Mouse (Mus musculus) CD4-positive, CD25-positive, alpha-beta regulatory T cell, adult 4 months (primary cell): Measurements from ENCODE around the gene Ern1. TPM values are rescaled to one million over a fixed set of nuclear protein-coding genes. Genes with fewer than 3 reads are reported as not detected.

Experiments used
- ATAC-seq: one replicate; pipeline ENCODE4 v1.8.0; 2017
- polyA plus RNA-seq, 2 experiments: library from polyadenylated mRNA; unstranded; fragments of 100-300 nt; shearing (Covaris generic); gene quantifications; one replicate each; pipeline ENCODE4 v1.2.1; 2017

Ern1 gene
- 1 to 10 TPM; 1.3 to 2.3 TPM for polyA plus RNA-seq

DNA sequence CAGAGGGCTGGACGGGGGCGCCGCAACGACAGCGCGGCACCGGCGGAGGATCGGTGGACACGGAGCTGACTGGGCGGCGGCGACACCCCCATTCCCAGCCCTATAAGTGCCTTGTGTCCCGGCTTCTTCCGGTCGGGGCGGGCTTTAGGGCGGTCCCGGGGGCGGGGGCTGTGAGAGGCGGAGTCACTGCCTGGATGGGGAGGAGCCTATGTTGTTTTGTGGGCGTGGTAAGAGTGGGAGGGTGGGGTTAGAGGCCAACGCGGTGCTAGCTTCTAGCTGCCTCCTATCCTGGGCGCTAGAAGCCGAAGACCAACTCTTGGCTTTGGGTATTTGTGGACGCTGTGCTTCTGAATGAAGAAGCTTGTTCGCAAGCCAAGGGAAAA lies at the start of gene Ern1:
TSS of gene Ern1 (minus strand) at position 120 of the 383 bp plus-strand sequence.
- peak; percentile 96 for ATAC-seq

DNA sequence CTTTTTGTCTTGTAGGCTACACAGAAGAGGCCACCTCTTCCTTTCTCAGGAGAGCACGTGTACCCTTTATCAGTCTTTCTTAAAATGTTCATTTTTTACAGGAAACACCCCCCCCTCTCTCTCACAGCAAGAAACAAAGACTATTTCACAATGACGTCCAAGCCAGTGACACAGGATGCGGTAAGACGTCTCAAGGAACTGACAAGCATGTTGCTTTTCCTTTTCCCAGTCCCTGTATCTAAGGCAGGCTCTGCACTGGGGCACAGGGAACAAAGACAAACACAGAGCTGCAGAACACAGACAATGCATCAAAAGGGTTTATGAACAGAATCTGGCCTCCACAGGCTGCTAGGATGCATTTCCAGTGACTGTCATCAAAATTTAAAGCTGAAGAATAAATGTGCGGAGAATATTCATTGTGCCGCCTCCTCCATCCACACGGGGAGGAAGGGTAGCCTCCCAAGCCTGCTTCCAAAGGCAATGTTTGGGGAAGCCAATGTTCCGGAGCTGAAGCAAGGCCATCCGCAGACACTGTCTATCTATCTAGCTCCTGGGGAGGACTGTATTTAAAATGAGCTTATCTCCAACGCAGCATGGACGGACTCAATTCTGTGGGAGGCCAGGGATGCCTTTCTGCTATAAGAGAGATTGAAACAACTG lies 48.7 kb upstream of the Ern1 start:
- ATAC-seq = peak; percentile 95

DNA sequence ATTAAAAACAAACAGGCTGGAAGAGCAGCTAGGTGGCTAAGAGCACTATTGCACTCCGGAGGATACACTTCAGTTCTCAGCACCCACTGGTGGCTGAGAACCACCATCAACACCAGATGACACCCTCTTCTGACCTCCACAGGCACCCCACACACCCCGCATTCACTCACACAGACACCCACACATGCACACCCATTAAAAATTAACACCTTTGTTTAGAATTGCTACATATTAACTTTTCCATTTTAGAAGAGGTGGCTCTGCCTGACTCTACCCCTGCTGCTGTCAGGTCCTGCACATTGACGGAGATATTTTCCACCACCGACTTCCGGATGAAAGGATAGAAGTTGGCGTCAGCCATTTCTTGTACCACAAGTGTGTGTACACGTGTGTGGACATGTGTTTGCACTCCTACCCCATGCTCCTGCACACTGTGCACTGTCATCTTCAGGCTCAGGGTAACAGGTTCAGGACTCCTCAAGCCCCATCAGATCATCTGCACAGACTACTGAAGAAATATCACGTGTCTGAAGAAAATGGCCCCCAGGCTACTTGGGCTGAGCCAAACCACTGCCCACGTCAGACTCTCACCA lies 48.1 kb upstream of the Ern1 start:
- ATAC-seq = no peak

DNA sequence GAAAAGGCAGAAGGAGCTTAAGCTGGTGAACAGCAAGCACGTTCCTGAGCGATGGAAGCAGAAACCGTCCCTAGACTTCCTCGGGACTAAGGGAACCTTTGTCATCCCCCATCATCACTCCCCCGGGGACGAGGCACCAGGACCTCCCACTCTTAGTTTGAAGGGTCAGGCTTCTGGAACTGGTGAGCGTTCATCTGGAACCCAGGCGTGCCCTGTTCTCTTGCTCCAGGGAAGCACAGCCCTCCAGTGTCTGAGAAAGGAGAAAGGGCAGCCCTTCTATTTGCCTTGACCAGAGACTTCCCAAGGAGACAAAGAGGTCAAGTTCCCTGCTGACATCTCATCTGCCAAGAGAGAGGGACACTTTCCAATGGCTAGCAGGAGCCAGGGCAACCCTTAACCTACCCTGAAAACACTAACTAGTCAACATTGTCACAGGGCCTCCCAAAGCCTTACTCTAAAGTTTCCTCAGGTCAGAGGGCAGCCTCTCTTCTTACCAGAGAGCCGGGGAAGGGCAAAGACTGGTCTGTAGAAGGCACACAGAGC lies 44.7 kb upstream of the Ern1 start:
- ATAC-seq = no peak

DNA sequence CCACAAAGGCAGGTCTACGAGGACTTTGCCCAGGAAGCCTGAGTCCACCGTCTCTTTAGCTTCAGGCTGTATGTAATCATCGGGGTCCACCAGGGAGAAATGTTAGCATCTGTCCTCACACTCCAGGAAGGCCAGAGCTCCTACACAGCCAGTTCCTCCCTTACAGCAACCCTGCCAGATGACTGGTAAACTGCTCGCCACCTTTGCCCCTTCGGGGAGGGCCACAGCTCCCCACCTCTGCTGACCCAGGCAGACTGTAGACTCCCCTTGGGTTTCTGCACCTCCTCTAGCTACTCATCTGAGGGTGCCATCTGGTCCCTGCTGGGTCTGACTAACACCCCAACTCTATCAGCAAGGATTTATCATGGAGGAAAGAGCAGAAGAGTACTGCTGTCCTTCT lies 42.1 kb upstream of the Ern1 start:
- ATAC-seq = no peak

DNA sequence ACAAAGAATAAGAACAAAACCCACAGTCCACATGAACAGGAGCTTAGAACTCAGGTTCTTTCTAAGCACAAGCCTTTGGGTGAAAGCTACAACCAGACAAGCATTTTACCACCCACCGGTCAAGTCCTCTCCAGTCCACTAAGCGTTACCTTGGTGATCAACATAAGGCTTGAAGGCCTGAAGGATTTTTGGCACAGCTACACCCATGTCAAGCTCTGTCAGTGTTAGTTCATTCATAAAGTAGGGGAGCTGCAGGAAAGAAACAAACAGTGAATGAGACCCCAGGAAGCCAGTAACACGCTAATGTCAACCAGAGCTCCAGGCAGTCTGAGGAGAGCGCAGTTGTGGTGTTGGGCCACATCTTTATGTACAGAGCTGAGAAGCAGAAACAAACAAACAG lies 41.5 kb upstream of the Ern1 start:
- no peak for ATAC-seq

DNA sequence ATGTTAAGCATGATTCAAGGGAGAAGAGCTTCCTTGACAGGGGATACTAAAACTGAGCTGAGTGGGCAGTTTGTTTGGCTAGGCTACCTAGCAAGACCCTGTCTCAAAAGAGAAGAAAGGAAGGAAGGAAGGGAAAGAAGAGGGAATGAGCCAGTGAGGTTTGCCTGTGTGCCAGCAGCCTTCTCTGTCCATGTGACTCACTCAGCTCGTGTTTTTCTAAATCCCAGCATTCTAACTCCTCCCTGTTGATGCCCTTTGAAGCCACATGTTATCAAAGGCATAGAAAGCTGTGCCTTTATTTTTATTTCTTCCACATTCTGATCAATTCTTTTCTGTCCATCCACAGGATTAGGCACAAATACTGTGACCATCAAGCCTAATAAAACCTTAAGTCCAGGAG lies 40.3 kb upstream of the Ern1 start:
- no peak for ATAC-seq

DNA sequence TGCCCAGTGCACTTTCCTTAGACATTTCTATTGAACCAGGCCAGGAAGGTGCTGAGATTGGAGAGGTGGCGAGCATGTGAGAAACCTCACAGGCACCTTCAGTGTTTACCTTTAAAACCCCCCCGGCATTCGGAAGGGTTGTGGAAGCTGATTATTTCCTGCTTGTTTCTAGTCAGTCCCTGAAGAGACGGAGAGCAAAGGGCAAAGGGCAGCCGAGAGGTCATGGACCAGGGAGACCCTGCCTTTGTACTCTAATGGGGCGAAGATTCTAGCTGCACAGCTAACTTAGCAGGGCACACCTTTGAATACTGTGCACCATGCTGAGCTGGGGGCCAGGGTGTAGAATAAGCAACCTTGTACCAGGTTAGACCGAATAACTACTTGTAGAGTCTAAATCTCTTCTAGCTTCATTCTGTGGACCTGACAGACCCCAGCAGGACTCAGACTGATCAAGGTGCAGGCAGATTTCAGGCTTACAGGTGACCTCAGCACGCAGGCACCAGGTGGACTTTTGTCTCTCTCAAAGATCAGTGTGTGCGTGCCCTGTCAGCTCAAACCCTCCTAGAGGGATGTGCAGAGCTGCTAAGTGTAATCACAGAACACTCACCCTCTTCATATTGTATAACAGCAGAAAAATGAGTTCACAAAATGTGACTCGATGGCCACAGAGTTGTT lies 39.6 kb upstream of the Ern1 start:
- no peak for ATAC-seq

DNA sequence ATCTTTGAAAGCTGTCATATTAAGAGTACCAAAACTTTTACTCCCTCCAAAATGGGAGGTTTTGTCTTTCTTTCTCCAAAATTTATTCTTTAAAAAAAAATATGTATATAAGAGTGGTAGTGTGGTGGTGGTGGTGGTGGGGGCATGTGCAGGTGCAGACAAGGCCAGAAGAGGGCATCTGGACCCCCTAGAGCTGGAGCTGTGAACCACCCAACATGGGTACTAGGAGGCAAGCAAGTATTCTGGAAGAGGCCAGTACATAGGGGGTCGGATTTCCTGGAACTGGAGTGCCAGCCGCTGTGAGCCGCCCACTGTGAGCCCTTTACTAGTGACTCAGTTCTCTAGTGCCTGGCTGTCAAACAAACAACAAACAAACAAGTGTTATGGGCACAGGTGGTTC lies 34.9 kb upstream of the Ern1 start:
- no peak for ATAC-seq

DNA sequence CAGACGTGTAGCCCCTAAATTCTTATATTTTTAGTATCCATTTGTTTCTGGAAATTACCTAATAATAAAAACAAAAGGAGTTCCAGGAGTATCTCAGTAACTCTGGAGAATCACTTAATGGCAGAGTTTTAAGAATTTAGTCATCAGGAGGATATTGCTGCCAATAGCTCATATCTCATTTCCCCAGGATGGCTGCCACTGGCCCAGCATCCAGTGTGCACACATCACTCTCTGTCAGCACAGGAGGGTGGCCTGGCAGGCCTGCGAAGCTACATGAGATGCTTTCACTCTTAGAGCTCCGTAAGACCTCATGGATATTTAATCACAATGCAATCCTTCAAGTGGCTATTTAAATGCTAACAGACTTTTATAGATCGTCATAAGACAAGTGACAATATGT lies 34.0 kb upstream of the Ern1 start:
- no peak for ATAC-seq

DNA sequence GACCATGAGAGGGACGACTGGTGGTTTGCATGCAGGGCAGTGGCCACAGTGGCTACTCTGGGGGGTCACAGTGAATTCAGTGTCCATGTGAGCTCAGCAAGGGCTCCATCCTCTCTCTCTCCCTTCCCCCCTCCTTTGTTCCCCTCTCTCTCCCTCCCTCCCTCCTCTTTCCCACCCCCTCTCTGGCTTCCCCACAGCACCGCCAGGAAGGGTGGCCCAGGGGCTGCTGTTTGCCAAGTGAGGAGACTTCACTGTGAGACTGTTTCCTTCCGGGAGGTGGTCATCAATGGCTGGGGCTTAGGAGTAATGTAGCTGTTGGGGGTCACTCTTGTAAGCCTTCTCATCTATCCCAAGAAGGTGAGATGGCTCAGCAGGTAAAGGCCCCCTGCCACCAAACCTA lies 32.8 kb upstream of the Ern1 start:
- ATAC-seq = no peak

DNA sequence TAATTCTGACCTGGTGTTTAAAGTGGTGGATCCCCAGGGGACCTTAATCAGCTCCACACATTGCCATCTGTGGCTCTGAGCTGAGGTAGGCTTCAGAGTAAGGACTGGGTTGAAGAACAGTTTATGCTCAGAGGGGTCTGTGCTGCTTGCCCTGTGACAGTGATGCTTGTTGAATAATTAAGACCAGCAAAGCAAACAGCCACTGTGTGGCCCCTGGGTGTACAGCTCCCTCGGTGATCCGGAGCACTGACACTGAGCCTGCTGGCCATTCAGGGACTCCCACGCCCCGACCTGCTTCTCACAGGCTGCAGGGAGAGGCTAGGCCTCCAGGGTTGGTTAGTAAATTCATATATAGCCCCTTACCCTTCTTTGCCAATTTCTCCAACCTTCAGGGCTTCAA lies 31.9 kb upstream of the Ern1 start:
- no peak for ATAC-seq

DNA sequence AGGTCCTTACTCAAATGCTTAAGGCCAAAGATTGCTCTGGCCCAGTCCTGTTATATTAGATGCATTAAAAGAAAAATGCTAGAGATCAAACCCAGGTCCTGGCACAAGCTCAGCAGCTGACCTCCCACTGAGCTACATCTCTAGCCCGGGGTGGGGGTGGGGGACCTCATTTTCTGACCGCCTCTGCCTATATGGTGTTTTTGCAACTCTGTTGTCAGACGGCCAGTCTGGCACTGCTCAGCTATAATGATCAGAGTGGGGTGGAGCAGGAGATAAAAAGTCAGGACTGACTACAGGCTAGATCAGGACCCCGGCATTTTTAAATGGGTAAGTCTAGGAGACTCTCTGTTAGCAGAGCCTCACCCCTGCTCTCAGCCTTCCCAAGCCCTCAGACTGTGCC lies 30.7 kb upstream of the Ern1 start:
- ATAC-seq = no peak

DNA sequence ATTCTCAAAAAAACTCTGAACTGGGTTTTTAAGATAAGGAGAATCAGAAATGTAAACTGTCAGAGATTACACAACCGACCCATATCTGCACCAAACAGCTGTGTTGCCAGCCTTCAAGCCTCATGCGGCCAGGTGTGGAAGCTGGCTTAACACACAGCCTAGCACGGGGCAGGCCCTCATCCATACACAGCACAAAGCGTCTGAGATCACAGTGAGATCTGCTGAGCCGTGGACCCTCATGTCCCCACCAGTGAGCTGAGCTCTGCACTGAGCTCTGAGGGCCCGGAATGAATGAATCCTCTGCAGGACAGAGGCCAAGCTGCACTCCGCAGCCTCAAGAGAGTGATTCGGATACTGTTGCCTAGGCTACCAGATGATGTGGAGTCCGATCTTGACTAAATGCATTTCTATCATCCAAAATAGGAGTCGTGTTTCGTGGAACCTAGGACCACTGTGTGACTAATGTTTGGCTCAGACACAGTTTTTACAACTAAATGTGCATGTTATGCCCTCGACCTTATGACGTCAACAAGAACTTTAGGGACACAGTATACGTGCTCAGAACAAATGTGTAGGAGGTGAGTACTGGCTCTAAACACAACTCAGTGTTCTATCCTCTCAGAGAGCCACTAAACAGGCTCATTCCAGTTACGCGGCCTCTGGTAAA lies 27.6 kb upstream of the Ern1 start:
- ATAC-seq = no peak

DNA sequence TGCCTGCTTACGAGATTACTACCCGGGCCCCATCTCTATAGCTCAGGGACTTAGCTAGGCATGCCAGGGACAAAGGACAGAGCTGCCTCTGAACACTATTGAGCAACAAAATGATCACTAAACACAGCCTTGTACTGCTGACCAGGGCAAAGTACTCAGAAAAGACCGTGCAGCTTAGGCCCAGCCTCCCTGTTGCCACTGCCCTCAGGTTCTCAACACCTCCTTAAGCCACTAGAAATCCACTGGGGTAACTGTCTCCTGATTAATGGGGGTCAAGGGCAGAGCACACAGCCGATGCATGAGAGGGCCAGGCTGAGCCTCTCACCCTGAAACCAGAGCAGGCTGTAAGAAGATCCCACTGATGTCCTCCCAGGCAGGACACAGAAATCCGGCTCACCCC lies 26.8 kb upstream of the Ern1 start:
- ATAC-seq = no peak

DNA sequence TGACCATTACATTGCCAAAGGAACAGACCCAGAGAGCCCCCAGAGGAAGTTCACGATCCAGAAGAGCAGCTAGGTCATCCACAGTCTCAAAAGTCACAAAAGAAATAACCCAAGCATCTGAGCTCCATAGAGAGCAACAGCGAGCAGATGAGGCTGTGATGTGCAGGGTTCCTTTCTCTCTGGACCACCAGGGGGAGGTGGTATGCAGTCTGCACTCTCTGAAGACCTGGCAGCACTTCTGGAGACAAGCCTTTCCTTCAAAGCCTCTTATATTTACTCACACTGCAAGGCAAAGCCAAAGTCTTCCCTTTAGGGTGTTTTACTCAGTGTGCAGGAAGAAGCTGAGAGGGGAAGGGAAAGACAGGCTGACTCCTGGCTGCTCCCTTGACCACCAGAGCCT lies 25.5 kb upstream of the Ern1 start:
- peak; percentile 49 for ATAC-seq

DNA sequence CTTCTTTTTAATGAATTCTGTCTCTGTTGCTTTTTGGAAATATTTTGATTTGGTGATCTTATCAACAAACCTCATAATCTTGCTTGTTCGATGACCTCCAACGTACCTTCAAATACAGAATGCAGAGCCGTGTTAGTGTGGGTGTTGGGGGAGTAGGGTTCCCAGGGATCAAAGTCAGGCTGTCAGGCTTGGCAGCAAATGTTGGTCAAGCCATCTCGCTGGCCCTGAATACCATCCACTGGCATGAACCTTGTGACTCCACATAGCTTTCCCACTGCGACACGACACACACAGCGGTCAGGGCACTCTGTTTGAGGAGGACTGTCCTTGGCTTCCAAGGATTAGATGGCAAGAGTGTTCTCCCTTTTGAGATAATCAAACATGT lies 24.3 kb upstream of the Ern1 start:
- ATAC-seq = no peak

DNA sequence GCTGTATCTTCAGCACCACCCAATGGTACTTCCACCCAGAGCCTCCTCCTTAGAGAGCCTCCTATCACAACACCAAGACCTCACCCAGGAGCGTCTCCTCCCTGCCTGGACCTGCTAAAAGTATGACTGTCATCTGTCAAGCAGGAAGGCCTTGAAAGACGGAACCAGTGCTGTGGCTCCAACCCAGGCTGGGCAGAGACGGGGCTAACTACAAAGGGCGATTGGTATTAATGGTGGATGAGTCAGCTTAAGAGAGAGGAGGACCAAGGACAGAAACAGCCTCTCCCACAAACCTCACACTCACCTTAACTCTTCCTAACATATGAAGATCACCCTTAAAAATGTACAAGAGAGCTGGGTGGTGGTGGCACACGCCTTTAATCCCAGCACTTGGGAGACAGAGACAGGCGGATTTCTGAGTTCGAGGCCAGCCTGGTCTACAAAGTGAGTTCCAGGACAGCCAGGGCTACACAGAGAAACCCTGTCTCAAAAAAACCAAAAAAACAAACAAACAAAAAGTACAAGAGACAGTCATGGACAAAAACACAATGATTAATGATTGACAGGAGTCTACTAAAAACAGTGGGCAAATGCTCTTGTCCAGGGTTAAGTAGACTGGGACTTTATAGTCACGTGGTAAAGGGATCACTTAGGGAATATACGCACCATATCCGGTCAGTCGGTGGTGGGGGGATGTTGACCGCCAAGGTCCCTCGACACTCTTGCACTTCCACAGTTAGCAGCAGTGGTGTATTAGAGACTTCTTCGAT lies 23.8 kb upstream of the Ern1 start:
- no peak for ATAC-seq

DNA sequence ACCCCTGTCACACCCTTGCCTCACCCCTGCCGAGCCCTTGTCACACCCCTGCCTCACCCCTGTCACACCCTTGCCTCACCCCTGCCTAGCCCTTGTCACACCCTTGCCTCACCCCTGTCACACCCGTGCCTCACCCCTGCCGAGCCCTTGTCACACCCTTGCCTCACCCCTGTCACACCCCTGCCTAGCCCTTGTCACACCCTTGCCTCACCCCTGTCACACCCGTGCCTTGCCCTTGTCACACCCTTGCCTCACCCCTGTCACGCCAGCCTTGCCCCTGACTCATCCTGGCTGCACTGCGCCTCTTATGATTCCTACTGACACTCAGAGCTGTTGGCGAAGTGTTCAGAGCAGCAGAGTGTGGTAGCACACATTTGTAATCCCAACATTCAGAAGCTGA lies 20.0 kb upstream of the Ern1 start:
- ATAC-seq = no peak

DNA sequence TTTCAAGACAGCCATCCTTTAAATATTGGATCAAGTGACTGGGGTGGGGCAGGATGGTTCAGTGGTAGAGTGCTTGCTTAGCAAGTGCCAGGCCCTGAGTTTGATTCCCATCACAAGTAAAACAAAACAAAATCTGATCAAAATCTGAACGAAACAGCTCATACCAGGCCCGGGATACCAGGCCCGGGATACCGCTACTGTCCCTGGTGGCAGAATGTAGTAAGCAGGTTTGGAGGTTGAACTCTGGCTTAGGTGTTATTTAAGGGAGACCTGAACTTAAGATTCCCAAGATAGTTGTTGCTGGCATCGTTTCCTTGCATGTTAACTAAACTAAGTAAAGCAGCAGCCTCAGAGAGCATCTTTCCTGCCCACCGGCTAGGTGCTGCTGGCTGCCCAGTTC lies 18.6 kb upstream of the Ern1 start:
- ATAC-seq = no peak

DNA sequence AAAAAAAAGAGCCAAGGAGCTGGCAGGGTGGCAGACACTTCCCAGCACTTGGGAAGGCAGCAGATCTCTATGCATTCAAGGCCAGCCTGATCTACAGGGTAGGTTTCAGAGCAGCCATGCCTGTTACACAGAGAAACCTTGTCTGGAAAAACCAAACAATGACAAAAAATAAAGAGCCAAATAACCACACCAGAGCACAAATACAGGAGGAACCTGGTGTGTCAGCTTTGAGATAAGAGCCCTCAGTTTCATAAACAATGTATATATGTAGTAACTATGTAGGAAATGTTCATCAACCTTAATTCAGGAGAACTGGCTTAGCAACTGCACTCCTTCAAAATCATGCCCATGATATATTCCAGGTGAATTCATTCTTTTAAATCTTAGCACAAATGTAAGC lies 16.5 kb upstream of the Ern1 start:
- no peak for ATAC-seq

DNA sequence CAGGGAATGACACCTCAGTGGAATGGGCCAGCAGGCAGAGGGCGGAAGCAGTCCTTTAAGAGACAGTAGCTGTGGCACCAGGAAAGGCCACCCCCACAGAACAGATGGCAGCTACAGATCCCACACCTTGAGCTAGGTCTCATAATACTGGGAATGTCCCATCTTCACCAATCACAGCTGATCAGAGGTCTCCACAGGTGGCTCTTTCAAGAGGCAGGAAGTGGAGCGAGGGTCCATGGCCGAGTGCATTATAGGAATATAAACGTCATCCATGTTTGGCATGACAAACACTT lies 15.7 kb upstream of the Ern1 start:
- no peak for ATAC-seq
